Mouse (Mus musculus) cerebellum, adult 9-10 months (tissue): ENCODE measurements around the gene Gm10031.
"Not testable (repeated sequence)": the region's sequence is repeated elsewhere in the genome, so short reads cannot be mapped to it uniquely, and the experiment has no call there.

Experiments used
- DNase-seq: peaks from one replicate; pipeline ENCODE4 v3.0.0; 2022

The Gm10031 gene

GRCm38 (mm10) chr1:156523842-156524241, at the start of gene Gm10031:
Gene Gm10031, plus strand, starts transcription at chr1:156524012.
- not testable (repeated sequence) for DNase-seq

GRCm38 (mm10) chr1:156474854-156475253, 49.0 kb upstream of the Gm10031 start:
- DNase-seq = no peak

- no peak for DNase-seq
Observed at GRCm38 (mm10) chr1:156476016-156476415, 47.8 kb upstream of the Gm10031 start.

- no peak for DNase-seq
Observed at GRCm38 (mm10) chr1:156476535-156476934, 47.3 kb upstream of the Gm10031 start.

- DNase-seq = no peak
Observed at GRCm38 (mm10) chr1:156481826-156482225, 42.0 kb upstream of the Gm10031 start.

- no peak for DNase-seq
Observed at GRCm38 (mm10) chr1:156487498-156487897, 36.3 kb upstream of the Gm10031 start.

GRCm38 (mm10) chr1:156488031-156488430, 35.8 kb upstream of the Gm10031 start:
- DNase-seq = no peak

- DNase-seq = no peak
Observed at GRCm38 (mm10) chr1:156491226-156491796, 32.5 kb upstream of the Gm10031 start.

- no peak for DNase-seq
Observed at GRCm38 (mm10) chr1:156495025-156495424, 28.8 kb upstream of the Gm10031 start.

GRCm38 (mm10) chr1:156496910-156497309, 26.9 kb upstream of the Gm10031 start:
- DNase-seq = no peak

GRCm38 (mm10) chr1:156504945-156505523, 18.8 kb upstream of the Gm10031 start:
- no peak for DNase-seq

GRCm38 (mm10) chr1:156505901-156506300, 17.9 kb upstream of the Gm10031 start:
- no peak for DNase-seq

GRCm38 (mm10) chr1:156507753-156508152, 16.1 kb upstream of the Gm10031 start:
- no peak for DNase-seq

GRCm38 (mm10) chr1:156520136-156520780, 3.6 kb upstream of the Gm10031 start:
- no peak for DNase-seq

GRCm38 (mm10) chr1:156521796-156522517, 1.9 kb upstream of the Gm10031 start:
- no peak for DNase-seq

GRCm38 (mm10) chr1:156532476-156533175, 8.8 kb downstream of the Gm10031 start:
- not testable (repeated sequence) for DNase-seq

GRCm38 (mm10) chr1:156533483-156533882, 9.7 kb downstream of the Gm10031 start:
- DNase-seq = no peak

- DNase-seq = no peak
Observed at GRCm38 (mm10) chr1:156533911-156534310, 10.1 kb downstream of the Gm10031 start.

GRCm38 (mm10) chr1:156537031-156537430, 13.2 kb downstream of the Gm10031 start:
- DNase-seq = no peak

GRCm38 (mm10) chr1:156537701-156538100, 13.9 kb downstream of the Gm10031 start:
- no peak for DNase-seq

- DNase-seq = no peak
Observed at GRCm38 (mm10) chr1:156538382-156538781, 14.6 kb downstream of the Gm10031 start.

- no peak for DNase-seq
Observed at GRCm38 (mm10) chr1:156539787-156540560, 16.2 kb downstream of the Gm10031 start.
